Mouse (Mus musculus) cerebellum, adult 11-12 months (tissue): ENCODE measurements at regions not wholly inside any gene's neighbourhood (a gene's known extent, or its start where the extent isn't known, plus 50 kb on each side); places are given as distances from the start of the nearest gene placed in this dataset.

Source experiments
- DNase-seq: peaks from one replicate; pipeline ENCODE4 v3.0.0; 2022

DNA sequence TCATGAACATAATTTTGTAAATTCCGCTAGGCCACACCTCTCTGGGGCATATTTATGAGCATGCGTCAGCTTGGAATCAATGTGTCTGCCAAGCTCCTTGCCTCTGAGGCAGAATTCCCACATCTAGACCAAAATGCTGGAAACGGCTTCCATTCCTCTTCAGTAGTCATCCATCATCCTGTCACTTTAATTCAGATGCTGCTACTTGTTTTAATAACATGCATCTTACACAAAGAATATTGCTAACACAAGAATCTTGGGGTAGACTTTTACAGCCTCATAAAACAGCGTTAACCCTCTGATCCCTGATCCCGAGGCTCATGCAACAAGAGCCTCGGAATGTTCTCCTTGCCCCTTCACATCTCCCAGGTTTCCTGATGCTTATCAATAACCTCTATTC, 442.7 kb upstream of the Etaa1 start:
- no peak for DNase-seq

DNA sequence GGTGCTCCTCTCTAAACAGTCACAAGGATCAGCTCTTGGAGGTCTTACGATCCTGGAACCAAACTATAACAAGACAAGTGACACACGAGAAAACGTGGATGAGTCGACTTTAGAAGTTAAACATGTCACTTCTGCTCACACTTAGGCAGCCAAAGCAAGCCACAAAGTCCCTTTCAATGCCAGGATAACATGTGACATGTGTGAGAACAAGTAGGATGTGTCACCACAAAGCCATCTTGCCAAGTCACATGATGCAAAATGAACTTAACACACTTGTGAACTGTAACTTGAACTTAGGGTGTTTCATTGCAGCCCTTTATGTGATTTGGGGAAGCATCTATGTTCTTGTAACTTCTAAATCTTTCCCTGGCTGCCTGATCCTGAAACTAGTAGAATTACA, 442.0 kb upstream of the Etaa1 start:
- no peak for DNase-seq

DNA sequence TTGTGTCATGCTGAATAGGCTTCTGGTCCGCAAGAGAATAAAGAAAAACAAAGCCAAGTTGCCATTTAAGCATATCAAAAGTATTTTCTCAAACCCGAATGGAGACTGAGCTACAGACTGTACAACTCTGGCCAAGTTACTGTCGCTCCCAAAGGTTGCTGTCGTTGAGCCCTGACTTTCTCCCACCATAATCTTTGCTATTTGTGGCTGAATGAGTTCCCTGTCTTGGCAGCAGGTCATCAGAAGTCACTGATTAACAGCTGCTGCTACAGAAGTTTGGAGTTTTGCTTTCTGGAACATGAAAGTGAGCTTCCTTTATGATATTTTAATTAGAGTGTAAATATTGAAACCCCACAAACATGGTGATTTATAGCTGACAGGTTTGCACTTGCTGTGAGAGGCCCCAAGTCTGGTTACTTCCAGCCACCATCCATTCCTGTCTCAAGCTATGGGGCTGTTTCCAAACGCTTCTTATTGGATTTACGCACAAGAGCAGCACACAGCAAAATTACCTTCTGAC, 419.2 kb upstream of the Etaa1 start:
- no peak for DNase-seq

DNA sequence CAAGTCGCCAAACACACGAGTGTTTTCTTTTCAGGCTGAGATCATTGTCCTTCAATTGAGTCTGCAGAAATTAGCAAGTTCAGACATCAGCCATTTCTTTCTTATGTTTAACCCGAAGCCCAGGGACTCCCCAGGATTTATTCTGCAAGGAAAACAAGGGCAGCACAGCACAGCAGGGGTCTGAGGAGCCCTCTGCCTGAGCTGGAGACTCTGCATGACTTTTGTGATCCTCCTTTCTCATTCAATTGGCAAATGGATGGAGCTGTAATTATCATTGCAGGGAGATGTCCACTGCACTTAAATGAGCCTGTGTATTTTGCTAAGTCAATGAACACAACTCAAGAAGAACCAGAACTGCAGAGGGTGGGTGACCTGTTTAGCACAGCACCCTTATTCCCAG, 417.6 kb upstream of the Etaa1 start:
- no peak for DNase-seq

DNA sequence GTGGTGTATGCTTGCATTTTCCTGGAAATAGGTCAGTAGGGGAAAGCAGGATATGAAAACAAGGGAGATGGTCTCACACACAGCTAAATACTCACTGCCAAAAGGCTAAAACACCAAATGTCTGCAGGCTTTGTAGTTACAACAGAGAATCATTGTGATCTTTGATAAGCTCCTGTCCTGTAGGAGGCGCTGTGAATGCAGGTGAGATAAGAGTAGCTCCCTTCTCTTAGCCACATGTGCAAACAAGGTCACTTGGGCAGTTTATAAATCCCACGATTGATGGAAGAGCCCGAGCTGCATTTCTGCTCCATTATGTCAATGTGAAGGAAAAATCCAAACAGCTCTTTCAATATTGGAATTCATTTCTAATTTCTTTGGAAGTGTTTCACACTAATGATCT, 417.2 kb upstream of the Etaa1 start:
- DNase-seq = no peak

DNA sequence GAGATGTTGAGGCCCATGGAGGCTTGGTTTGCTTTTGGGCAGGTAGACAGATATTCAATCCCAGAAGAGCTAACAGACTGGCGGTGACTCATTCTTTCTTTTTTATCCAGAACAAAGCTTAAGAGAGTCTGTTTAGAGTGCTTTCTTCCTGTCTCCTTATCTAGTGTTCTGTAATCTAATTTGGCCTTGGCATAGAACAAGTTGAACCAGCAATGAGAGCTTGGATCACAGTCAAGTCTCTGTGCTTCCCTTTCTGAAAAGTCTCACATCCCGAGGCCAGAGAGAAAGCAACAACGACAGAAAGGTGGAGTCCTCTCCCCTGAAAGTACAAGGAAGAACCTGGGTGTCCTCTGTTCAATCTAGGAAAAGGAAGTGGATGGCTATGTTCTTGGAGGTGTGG, 401.2 kb upstream of the Etaa1 start:
- no peak for DNase-seq

DNA sequence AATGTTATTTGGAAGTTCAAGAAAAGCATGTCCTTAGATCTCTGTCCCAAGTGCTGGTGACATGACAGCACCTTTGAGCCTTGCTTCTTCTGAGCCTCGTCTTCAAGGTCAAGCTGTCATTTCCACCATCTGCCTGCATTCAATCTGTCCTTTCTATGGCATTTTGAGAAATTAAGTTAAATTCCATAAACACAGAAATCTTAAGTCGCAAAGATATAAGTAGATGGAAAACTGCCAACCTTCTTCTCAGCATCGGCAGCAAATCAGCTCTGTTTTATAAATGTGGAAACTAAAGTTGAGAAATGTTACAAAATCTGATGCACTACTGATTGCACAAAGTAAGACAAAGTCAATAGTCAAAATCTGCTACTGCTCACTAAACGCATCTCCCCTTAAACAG, 400.5 kb upstream of the Etaa1 start:
- no peak for DNase-seq

DNA sequence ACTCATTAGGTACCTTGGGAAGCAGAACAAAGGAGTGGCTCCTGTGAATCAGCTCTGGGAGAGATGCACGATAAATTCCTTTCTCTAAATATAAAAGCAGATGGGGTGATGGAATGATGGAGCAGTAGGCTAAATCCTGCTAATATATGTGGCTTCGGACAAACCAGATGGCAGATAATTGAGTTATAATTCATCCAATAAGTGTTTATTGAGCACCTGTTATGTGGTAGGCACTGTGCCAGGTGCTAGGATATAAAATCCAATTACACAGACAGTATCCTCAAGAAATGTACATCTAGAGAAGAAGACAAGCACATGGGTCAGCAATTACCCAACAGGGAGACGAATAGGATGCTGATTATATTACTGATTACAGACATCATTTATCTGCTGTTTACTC, 394.2 kb upstream of the Etaa1 start:
- no peak for DNase-seq

DNA sequence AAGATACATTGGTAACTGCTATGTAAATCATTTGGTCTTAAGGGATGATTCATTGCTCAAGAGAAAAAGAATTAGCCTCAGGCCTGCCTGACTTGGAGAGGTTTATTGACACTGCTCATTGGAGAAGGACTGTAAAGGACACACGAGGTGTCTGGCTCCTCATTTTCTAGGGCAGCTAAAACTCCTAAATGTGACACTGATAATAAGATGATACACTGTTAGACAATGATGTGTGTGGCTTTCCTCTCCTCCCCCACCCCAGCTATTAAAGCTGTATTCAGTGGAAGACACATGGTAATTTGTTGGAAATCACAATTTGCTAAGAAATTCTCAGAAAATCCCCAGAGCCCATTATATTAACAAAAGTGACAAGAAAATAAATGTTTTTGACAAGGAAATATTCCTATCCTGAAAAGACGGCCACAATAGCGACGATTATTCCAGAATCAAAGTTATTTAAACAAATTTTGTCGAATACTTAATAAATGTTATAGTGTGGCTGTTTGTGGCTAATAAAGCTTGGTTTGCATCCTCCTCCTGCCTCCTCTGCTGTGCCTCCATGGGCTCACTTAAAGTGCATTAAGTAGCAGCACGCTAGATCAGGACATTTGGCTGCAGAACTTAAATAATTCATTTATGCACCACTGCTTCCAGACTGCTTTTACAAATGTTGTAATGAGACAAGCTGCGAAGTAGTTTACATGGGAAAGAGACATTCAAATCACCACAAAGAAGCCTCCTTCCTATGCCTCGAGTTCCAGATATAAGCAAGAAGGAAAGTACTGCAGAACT, 360.0 kb upstream of the Etaa1 start:
- DNase-seq = no peak

DNA sequence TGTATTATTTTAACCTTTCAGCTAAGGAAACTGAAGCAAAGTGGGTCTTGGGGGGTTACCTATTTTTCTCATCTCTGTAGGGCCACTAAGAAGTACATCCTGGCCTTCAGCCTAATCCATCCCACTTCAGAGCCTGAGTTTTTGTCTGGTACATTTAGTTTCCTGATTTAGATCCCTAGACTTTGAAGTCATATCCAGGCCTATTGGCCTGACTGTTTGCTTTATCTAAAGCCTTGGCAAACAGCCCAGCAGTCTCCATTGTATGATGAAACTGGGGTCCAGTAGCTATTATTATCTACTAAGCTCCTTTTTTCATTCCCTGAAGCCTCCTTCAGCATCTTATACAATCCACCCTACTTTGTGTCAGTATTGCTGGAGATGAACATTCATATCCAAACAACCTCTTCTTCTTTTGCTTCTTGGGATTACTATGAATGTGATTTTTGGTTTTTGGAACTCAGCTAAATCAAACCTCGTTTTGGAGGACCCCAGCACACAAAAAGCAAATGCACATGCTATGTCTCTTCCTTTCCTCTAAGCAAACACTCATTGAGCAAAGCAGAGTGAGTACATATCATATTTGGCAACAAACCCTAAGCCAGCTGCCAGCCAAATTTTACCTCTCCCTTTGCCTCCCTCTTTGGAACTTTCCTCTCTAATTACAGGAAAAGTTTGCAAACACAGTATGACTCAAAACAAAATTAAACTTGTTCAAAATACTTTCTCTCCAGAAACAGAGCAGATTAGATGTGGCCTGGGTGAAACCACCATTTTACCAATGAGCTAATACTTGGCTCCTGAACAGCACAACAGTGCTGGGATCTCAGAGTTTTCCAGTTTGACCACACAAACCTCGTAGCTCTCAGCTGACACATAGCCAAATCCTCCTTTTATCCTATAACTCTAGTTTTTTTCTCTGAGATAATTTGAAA, 342.8 kb upstream of the Etaa1 start:
- no peak for DNase-seq

DNA sequence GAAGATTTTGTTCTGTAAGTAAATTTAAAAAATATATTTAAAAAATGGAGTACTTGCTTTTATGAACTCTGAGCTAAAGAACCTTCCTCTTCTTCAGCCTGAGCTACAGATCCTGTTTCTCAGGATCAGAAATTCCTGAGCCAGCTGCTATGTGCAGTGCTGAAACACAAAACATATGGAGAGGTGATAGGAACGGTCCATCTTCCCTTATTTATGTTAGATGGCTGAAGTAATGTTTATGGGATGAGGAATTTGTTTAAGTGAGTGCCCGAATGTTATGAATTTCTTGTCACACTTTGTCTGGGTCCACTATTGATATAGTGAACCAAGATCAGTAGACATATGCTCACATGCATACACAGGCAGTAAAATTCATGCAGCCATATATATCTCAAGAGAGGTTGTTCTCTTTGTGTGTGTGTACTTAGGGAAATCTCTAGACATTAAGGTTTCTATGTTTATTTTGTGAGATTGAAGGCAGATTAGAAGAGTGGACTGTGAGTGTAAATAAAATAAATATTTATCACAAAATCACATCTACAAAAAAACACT, 325.0 kb upstream of the Etaa1 start:
- DNase-seq = no peak

DNA sequence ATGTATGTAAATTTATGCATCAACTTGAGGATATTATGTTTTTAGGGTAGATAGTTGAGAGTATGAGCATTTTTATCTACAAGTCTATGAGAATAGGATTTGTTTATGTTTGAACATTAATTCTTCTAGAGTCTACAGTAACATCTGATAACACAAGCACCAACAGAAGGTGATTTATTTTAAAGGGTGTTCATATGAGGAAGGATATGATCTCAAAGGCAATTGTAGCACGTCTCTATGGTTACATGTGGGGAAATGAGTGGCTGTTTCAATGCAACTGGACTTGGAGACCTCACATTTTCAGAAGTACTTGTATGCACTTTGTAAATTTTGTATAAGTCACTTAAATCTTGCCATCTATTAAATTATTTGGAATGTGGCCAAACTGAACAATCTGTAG, 318.7 kb upstream of the Etaa1 start:
- no peak for DNase-seq

DNA sequence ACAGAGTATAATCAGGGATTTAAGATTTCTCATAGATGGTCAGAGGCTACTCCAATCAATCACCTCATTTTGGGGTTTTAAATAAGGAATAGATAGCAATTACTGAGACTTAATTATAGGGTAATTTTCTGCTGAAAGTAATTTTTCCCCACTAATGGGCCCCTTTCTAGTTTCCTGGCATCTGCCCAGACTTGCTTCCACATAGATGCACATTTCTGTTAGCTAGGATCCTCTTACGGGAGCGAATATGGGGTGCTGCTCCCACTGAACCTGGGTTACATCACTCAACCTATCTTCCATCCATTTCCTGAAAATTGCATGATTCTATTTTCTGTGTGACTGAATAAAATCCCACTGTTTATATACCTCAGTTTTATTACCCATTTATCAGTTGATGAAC, 312.5 kb upstream of the Etaa1 start:
- no peak for DNase-seq

DNA sequence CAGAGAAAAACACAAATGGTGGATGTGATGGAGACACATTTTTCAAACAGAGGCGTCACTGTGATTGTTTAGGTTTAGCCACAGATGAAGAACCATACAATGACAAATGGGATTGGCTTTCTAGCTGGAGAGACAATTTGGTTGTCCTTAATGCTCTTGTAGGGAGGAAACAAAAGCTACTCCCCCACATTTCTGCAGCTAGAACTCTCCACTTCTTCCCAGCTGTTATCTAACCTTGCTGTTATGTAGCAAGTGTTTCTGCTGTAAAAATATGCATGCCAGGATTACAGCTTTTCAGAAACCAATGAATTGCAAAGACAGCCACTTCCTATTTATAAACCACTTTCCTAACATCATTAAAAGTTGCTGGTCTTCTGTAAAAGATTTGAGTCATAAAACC, 309.2 kb upstream of the Etaa1 start:
- no peak for DNase-seq

DNA sequence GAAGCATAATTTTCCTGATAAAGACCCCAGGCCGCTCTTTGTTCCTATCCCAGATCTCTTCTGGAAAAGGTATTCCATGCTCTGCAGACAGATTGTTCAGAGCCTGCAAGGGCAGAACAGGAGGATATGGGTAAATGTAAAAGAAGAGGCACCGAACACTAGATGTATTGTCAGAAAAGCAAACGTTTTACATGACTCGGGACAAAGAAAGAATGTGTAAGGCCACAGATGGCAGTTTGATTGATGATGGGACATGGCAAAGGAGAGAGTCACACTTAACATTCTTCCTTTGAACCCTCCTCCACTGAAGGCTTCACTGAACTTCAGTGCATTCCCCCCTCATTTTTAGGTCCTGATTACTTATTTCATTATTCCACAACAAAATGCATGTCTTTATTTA, 295.6 kb upstream of the Etaa1 start:
- DNase-seq = no peak

DNA sequence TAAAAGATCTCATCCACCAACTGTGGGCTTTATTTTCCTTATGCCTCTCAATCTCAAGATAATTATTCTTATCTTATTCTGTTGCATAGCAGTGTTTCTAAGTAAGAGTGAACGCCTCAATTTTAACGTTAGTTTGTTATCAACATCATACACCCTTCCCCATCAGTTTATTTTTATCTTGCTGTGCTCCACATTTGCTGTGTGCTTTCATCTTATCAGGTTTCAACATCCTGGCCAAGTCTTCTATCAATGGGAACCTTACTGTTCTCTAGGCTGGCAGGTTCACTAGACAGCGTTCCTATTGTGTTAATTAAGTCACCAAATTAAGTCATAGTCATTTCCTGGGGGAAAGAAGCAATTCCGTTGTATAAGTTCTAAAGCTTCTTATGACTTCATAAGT, 263.1 kb upstream of the Etaa1 start:
- no peak for DNase-seq

DNA sequence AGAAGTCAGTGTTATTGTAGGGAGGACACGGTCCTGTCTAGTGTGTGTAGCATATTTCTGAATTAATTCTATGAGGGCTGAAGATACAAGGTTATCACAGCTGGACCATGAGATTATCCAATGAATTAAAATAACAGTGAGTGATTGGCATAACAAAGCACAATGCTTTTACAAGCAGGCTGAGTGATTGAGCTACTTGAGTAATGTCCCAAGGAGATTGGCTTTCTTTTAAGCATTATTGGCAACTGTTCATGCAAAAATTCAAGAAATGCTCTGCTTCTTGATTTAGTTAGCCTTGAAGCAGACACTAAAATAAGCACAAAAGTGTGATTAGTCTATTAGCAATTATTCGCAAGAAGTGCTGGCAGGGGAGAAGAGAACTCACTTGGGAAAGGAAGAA, 219.4 kb upstream of the Etaa1 start:
- DNase-seq = no peak

DNA sequence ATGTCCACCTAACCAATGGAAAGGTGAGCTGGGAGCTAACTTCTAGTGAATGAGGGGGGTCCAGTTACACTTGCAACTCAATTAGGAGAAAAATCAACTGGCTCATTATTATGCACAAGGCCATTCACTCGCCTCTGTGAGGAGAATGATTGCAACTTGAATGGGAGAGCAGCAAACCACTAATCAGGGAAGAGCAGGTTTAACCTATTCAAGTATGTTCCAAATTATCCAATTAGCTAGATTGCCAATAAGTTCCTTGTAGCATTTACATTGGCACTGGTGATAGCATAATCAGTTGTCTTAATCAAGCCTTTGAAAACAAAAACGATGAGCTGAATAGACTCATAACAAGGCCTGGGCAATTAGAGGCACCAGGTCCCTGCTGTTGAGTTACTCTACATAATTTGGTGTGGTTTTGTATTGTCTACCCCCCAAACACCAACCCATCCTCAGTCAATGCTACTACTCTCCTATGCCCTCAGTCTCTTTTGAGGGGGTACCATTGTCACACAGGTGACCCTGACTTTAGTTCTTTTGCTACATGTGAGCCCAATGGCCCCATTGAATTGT, 217.6 kb upstream of the Etaa1 start:
- DNase-seq = no peak

DNA sequence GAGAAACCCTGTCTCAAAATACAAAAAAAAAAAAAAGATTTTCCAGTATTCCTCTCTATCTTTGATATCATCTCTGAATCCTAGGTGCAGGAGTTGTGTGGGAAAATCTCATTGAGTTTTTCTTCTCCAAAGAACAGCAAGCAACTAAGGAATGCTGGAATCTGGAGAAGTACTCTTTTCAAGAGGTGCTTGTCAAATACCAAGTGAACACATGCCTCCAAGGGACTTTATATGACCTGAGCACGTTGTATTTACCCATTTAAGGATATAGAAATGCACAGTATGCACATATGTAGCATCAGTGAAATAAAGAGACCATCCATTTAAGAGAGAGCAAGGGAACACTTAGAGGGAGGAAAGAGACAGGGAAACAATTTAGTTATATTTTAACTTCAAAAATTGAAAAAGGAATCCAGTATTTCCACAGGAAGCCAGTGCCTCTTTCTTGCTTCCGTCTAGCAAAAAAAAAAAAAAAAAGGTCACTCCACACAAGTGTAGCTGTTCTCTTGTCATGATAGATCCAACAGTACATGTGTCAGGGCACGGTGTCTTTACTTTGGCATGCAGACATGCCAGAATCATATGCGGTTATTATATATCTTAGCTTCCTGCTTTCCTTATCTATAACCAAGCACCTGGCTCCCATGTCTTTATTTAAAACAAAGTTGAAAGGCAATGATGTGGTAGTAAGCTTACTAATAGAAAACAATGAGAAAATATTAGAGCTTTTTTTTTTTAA, 212.1 kb upstream of the Etaa1 start:
- no peak for DNase-seq

DNA sequence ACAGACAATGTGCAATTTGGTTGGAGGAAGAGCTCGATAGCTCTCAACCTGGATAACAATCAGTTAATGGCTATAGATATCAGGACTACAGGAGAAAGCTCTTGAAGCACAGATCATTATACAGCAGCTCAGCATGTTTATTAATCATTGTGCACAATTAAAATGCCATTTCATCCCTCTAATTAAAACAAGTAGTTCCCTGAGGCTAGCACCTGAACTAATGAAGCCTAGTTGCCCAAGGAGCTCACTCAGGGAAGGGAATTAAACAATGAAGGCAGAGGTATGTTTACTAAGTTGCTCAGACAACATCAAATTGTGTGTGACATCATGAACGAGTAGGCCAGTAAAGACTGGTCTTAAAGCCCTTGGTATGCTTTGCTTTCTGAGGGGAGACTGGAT, 210.3 kb upstream of the Etaa1 start:
- no peak for DNase-seq

DNA sequence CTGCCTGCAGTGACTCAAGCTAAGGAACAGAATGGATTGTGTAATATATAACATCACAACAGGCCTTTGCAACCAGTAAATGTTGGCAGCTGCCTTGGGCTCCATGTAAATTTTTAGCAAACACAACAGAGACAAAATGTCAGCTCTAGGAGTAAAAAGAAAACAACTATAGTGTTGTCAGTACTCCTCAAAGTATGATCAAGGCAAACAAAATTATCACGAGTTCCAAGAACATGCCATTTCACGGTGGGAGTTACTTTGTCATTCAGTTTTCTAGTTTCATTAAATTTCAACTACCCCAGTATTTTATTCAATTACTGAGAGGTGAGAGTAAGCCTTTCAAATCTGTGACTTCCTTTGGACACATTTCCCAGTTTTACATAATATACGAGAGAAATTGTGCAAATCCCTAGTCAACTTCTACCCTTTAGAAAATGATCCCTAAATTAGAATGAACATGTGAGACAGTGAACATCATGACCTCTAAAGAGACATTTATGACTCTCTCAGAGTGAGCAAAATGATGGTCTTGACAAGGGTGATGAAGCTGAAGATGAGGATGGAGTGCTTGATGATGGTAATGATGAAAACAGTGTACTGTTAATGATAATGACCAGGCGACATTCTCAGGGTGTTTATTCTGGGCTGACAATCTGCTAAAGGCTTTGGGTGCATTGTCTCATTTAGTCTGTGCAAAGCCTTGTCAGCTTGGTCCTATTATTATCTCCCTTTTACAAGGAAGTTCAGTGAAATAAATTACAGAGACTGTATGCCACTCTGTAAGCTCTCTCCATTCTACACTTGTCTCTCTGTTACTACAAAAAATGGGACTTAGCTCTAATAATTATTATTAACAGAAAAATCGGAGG, 209.7 kb upstream of the Etaa1 start:
- DNase-seq = no peak

DNA sequence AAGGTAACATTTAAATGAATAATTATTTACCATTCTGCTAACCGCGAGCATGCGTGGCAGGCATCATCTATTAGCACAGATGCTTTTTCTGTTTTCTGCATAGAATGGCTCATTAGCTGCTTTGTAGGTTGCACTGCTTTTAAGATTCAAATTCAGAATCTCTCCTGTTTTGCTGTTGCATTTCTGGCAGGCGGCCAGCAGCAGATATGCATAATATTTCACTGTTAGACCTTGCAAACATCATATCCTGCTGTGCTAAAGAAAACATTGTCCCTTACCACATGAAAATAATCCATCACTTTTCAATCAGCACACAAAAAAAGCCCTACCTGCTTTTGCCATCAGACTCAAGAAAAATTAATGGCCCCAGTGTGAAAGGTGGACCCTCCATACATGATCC, 202.8 kb upstream of the Etaa1 start:
- DNase-seq = no peak
